Mouse (Mus musculus) activated CD4-positive, CD25-positive, alpha-beta regulatory T cell, adult 4 months (primary cell): ENCODE measurements around the gene Spata25. TPM values are rescaled to one million over a fixed set of nuclear protein-coding genes. Genes with fewer than 3 reads are reported as not detected.

Source experiments
- ATAC-seq: one replicate; pipeline ENCODE4 v1.8.0; 2017
- polyA plus RNA-seq, 2 experiments: library from polyadenylated mRNA; unstranded; fragments of 100-300 nt; shearing (Covaris generic); gene quantifications; one replicate each; pipeline ENCODE4 v1.2.1; 2017

The Spata25 gene
- polyA plus RNA-seq, 2 experiments from 2014 or later = not detected

DNA sequence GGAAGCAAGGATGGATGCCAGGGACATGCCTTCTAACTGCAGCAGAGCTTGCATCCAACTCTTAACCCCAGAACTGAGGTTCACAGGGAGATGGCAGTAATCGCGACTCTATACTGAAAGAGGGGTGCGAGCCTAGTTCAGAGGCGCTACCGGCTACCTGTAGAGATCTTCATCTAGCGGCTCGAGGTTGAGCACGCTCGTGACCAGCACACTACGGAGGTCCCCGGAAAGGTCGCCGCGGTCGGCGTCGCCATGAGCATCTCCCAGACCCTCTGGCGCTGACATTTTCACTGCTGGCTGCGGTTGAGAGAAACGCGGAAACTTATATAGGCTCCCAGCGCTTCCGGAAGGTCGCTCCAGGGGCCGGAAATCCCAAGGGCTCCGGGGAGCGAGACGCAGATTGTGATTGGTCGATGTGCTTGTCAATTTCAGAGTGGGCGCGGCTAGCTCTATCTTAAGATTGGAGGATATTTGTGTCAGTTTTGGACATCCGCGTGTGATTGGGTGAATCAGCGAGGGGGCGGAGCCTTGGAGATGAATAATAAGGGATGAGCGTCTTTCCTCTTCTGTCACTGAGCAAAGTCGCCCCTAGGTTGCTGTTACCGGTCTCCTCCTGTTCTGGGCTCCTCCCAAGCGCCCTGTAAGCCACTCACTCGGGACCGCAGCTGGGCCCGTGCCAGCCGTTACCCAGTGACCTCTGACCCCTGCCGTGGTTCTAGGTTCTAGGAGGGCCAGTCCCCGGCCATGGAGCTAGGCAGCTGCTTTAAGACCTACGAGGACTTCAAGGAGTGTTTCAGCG, 23.6 kb downstream of the Spata25 start, which contains the start of the genes Acot8 and Zswim3:
Gene Acot8, minus strand, starts transcription at position 350 of the 799 bp plus-strand sequence.
Gene Zswim3, plus strand, starts transcription at position 566 of the 799 bp plus-strand sequence.
- ATAC-seq = peak; percentile 96

DNA sequence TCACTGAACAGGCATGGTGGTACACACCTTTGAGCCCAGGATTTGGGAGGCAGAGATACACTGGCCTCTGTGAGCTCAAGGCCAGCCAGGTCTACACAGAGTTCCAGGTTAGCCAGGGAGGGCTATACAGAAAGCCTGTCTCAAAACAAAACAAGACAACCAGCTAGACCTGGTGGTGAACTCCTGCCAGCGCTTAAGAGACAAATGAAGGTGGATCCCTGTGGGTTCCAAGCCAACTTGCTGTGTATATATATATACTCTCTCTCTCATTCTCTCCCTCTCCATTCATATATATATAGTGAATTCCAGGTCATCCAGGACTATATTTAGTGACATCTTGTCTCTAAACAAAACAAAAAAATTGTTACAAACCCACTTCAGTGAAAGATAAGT, 24.4 kb downstream of the Spata25 start:
- ATAC-seq = no peak

DNA sequence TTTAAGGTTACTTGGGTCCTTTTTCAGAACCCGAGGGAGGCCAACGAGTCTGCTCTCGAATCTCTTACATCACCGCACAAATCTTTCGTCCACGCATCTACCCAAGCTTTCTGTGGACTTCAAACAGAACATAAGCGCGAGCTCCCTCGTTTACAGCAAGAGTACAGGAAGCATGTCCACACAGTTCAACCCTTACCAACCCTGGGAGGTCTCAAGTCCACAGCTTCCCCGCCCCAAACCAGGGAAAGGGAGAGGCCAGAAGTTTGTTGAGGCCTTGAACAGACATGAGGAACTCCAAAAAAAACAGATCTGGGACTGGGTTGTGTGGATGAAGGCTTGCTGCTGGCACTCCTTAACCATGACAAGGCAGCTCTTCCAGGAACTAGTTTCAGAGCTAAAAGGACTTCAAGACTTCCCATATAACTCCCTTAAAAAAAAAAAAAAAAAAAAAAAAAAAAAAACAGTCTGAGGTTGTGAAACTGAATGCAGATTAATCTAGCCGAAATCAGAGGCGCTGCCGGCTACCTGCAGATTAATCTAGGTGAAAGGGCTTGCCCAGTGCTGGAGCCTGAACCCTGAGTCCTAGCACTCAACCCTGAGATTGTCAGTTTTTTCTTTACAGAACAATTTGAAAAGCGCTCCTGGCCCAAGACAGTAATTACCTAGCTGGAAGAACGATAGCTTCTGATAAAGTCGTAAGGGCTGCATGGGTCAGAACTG, 25.0 kb downstream of the Spata25 start:
- ATAC-seq = no peak

DNA sequence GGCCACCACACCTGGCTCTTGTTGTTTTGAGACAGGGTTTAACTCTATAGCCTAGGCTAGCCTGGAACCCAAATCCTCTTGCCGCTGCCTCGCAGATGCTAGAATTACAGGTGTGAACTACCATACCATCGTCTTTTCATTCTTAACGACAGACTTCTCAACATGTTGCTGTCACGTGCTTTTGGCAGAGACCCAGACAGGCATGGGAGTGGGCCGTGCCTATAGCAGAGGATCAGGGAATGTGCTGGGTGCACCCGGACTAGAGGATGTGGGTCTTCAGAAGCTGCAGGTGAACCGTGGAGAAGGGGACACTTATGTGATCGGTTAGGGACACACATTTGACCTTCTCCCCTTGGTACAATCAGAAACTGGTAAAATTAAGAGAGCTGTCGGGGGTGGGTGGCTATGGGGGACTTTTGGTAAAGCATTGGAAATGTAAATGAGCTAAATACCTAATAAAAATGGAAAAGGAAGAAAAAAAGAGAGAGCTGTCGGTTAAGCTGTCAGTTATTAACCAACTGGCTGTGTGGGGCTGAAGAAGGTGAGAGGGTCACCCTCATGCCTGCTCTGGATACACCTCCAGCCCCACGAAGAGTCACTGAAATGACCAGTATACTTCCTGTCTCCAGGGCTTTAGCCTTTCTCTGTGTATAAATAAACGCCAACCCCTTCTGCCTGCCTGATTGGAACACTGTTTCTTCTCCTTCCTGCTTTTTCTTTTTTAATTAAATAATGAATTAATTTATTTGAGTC, 27.9 kb downstream of the Spata25 start:
- ATAC-seq = no peak

DNA sequence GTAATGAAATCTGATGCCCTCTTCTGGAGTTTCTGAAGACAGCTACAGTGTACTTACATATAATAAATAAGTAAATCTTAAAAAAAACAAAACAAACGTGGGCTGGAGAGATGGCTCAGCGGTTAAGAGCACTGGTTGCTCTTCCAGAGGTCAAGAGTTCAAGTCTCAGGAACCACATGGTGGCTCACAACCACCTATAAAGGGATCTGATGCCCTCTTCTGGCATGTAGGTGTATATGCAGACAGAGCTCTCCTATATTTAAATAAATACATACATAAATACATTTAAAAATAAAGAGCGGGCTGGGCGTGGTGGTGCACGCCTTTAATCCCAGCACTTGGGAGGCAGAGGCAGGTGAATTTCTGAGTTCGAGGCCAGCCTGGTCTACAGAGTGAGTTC, 29.8 kb downstream of the Spata25 start:
- peak; percentile 32 for ATAC-seq

DNA sequence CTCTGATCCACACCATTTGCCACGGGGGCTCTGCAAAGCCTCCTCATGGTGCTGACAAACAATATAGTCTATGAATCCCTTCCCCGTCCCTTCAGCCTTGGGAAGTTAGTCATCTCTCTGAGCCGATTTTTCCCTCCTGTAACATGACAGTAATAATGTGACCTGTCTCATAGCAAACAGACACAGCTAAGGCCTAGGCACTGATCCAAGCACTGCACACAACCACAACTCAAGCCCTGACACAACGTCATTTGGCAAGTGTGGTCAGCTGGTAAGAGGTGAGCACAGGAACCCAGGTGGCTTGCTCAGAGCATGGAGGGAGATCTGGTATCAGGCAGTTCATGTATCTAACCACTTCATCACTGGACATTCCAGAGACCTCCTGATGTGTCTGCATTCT, 32.5 kb downstream of the Spata25 start:
- ATAC-seq = no peak

DNA sequence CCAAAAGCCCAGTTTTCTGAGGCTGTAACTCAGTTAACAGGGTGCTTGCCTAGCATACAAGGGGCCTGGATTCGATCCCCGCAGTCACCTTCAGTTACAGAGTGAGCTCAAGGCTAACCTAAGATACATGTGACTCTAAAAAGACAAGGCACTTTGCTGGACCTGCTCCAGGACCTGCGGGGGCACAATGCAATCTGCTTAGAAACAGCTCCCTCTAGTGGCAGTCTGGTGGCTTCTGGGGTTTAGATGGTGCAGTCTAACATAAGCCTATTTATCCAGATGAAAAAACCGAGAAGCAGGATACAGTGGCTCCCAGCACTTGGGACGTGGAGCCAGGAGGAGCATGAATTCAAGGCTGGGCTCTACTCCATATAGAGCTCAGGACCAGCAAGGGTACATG, 34.0 kb downstream of the Spata25 start:
- ATAC-seq = peak; percentile 63

DNA sequence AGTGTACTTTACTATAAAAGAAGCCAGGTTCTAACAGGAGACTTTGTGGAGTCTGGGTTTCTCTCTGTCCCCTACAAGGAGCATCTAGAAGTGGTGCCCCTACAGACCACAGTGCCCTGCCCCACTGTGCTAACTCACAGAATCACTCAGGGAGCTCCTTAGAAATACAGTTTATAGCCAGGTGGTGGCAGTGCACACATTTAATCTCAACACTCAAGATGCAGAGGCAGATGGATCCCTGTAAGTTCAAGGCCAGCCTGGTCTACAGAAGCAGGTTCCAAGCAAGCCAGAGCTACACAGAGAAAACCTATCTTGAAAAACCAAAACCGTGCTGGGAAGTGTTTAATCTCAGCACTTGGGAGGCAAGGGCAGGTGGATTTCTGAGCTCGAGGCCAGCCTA, 34.6 kb downstream of the Spata25 start:
- ATAC-seq = no peak

DNA sequence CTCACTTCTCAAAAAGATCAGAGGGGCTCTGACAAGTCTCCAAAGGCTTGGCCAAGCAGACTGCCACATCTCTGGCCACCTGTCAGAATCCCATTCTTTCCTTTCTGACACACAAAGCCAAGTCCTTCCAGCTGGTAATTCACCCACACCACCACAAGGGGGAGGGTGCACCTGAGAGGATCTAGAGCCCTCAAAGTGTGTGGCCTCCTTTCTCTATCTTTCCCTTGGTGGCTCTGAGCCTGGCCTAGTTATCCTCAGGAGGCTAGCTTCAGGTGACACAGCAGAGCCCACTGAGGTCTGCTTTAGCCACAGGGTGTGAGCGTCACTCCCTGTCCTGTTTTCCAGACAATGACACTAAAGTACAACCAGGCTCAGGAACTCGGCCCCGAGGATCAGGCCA, 35.1 kb downstream of the Spata25 start:
- peak; percentile 52 for ATAC-seq

DNA sequence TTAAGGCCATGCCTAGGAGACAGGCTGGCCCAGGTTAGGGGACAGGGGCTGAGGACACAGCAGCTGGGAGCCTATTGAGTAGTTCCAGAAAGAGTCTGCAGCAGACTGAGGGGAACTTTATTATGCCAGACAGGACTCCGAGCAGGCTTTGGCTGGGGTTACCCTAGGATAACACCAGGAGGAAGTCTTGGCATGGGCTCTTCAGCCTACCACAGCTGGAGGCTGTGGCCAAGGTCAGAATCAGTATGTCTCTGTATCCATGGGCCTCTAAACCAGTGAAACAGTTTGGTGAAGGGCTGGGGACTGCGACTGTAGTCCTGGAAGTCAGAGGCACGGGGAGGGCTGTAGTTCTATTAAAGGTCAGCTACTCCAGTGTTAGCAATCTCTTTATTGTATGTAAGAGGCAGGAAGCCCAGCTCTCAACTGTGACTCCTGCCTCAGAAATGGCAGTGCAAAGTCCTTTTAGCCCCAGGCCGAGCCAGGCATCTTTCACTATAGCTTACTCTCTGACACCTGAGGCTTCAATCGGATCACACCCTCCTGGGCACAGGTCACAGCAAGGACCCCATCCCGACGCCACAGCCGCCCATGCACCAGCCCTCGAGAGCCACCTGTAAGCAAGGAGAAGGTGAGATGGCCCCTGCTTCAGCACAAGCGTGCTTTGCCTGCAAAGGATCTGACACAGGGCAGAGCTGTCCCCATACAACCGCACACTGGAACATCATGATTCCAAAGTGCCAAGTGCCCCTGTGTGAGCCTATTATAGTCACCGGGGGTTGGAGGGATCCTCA, 35.7 kb downstream of the Spata25 start:
- ATAC-seq = no peak

DNA sequence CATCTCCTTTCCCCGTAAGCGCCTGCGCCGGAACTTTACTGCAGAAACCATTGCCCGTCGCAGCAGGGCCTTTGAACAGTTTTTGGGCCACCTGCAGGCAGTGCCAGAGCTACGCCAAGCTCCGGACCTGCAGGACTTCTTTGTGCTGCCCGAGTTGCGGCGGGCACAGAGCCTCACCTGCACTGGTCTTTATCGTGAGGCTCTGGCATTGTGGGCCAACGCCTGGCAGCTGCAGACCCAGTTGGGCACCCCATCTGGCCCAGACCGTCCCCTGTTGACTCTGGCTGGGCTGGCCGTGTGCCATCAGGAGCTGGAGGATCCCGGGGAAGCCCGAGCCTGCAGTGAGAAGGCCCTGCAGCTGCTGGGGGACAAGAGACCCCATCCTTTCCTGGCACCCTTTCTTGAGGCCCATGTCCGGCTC, 36.5 kb downstream of the Spata25 start:
- ATAC-seq = no peak

DNA sequence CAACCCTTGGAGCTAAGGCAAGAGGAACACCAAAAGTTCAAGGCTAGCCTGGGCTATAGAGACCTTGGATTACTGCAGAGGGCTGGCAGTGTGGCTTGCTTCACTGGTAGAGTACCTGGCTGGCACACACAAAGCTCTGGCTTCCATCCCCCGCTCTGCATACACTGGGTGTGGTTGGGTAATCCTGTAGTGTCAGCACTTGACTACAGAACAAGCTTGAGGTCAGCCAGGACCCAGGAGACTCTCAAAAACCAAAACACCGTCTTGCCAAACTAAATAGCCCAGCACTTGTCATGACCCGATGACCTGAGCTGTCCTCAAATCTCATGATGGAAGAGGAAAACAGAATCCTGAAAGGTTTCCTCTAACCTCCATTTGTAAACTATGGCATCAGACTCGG, 37.9 kb downstream of the Spata25 start:
- no peak for ATAC-seq

DNA sequence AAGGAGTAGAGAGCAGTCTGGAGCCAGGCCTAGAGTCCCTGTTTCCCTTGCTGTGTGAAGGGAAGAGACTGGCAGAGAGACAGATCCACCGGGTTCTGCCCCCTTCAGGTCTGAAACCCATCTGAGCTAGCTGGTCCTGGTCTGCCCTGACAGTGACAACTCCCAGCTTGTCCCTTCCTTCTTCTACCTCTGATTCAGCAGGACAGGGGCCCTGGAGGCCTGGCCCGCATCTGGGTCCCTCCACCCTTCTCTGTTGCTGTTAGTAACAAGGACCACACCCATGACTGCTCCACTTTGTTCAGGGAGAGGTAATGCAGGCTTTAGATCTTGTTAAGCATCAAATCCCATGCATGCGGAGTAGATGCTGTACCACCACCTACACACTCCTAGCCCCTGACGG, 39.9 kb downstream of the Spata25 start:
- ATAC-seq = no peak

DNA sequence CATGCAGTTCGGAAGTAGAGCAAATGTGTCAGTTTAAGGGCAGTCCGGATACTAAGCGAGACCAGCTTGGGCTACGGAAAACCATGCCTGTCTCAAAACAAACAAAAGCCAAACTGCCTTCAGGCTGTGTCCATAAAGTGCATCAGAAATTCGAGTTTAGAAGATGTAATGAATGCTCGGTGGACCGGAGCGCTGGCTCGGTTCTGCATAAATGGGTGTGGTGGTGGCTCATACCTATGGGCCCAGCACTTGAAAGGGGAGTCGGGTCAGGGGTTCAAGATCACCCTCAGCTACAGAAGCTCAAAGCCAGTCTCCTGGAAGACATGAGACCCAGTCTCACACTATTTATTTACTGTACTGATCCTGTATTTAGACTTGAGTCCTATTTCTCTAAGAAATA, 40.6 kb downstream of the Spata25 start:
- no peak for ATAC-seq

DNA sequence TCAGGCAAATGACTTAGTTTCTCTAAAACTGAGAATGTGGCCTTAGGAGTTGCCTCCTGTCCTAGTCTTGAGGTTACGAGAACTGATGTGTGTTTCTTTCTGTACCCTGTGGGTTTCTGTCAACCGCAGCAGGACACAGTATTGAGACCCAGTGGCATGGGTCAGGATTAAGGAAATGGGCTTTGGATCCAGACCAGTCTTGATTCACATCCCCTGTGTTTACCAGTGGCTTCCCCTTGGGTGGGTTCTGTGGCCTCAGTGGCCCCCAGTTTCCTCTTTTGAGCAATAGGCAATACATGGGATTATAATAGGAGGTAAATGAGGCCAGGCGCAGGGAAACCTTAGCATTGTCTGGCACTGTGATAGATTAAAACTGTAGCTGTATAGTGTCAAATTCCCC, 41.3 kb downstream of the Spata25 start:
- no peak for ATAC-seq

DNA sequence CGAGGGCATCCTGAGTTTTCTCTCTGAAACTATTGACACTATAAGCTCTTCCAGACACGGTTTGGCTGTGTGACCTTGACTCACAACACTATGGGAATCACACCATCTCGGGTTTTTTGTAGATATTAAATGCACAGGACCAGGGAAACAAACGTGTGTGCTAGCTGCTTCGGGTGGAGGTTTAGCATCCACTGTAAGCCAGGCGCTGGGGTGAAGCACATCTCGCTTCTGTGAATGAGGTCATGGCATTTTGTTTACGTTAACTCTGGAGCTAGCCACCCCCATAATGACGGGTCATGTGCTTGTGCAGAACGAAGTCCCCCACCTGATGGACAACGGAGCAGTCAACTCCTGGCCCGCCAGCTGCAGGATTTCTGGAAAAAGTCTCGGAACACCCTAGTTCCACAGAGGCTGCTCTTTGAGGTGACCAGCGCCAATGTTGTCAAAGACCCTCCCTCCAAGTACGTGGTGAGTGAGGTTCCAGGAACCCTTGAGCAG, 41.9 kb downstream of the Spata25 start:
- no peak for ATAC-seq

DNA sequence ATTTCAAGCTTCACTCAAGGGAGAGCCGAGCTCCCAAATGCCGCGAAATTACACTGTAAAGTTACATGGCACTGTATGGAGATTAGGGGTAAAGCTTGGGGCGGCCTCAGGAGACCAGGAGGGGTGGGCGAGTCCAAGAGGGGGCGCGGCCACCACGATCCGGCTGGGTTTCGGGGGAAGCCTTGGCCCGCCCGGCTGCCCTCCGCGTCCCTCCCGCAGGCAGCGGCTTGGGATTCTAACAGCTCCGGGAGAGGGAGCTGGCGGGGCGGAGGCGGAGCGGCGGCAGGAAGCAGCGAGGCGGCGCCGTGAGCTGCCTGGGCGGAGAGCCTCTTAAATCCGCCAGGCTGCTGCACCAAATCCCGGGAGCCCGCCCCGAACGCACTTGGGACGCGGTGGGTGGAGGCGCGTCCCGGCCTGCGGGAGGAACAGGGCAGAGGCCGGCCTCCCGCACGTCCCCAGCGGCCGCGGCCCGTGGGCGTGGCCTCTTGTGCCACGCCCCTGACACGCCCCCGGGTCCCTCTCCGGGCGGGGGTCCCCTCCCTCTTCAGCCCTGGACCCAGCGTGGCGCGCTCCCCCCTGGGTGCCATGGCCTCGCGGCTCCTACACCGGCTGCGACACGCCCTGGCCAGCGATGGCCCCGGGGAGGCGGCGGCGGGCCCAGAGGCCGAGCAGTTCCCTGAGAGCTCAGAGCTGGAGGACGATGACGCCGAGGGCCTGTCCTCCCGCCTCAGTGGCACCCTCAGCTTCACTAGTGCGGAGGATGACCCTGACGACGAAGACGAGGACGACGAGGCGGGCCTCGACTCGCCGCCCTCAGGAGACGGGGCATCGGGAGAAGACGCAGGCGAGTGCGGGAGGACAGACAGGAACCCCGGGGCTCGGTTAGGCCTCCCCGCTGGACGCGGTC, 42.6 kb downstream of the Spata25 start, which contains the start of gene Snx21:
Gene Snx21, plus strand, starts transcription at position 343 of the 907 bp plus-strand sequence.
- peak; percentile 73 for ATAC-seq

DNA sequence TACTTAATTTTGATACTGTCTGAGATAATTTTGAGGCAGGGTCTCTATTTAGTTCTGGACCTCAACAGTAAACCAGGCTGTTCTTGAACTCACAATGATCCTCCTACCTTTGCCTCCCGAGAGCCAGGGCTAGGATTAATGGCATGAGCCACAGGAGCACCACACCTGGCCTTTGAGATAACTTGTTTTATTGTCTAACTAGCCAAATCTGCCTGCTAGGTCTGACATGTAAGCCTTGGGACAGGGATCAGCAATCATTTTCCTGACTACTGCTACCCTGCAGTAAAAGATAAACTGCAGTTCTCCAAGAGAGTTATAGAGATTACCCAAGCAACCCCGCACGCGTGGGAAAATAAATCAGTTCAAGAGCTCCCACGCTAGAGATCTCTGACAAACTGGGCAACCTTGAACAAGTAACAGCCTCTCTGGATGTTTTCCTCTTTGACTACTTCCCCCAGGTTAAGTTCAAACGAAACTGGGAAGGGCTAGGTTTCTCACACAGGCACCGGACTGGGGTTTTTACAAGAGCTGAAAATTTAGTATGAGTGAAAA, 43.4 kb downstream of the Spata25 start:
- no peak for ATAC-seq

DNA sequence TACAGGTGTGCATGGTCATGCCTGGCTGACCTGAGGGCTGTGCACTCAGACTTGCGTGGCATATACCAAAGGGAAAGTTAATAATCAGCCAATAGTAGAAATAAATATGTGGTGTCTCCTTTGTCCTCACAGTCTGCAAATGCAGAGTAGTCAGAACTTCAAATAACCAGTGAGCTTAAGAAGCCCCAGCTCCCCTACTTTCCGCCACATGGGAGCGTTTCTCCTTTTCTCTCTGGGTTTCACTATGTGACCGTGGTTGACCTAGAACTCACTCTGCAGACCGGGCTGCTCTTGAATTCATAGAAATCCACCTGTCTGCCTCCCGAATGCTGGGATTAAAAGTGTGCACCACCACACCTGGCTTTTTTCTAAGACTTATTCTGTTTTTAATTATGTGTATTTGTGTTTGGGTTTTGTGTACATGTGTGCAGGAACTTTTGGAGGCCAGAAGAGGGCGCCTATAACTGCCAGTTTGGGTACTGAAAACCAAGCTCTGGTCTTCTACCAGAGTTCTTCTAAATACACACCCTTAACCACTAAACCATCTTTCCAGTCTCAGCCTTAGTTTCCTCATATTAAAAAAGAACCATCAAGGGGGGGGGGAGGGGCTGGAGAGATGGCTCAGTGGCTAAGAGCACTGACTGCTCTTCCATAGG, 44.3 kb downstream of the Spata25 start:
- no peak for ATAC-seq

DNA sequence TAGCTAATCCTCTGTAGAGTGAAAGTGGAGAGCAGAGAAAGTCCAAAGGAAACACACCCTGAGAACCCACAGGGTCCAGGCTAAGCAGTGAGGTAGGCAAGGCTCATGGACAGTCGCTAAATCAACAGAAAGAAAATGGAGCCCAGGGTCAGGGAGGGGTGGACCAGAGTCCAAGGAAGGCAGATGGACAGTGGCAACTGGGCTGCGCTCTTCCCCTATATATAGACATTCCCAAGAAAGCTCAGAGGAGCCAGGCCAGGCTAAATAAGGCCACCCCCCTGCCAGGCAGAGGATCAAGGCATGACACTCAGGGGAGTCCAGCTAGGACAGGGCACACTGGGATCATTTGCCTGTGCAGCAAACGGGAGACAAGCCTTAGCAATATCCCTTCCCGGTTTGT, 46.5 kb downstream of the Spata25 start:
- ATAC-seq = no peak
